In genomic region chr4:35224101-35224500, GRCm38 (mm10) we compare ENCODE assay signal across 11 mouse cellular contexts. TPM values are rescaled to one million over a fixed set of nuclear protein-coding genes. Genes with fewer than 3 reads are reported as not detected.
DNase-seq lines count a peak whose midpoint lies in the region; ATAC-seq and TF ChIP-seq lines count a peak whose summit lies in the region.
"Had no signal": no experiment of that assay in that cellular context is flagged by ENCODE, and none has a peak within 500 bp of the region (broad histone marks: within the 10 kb centered on the region; RNA-seq: fewer than 3 reads in every experiment).

No protein-coding gene starts in this region.

- TF ChIP-seq CTCF in hindbrain, postnatal 0 days (IDR thresholded peaks at IDR 0.05; ENCODE audit: low read depth), result no peak
- TF ChIP-seq CTCF in stomach, postnatal 0 days (IDR thresholded peaks at IDR 0.05; ENCODE audit: low read depth), result no peak

- no peaks in the 10 kb centered on the region for H3K27me3 ChIP-seq in hindbrain, embryonic 12.5 days
- no peaks in the 10 kb centered on the region for H3K27me3 ChIP-seq in hindbrain, postnatal 0 days (ENCODE audit: insufficient read depth, low read length)
- H3K27me3 ChIP-seq in stomach, embryonic 14.5 days (ENCODE audit: control insufficient read depth, insufficient read depth, low read length), result no peaks in the 10 kb centered on the region
- H3K27me3 ChIP-seq in stomach, postnatal 0 days (ENCODE audit: control insufficient read depth, insufficient read depth, low read length), result no peaks in the 10 kb centered on the region
- H3K27me3 ChIP-seq in limb, embryonic 13.5 days, result no peaks in the 10 kb centered on the region

- DNase-seq in hindbrain, postnatal 0 days (ENCODE audit: low spot score), result no peak
- DNase-seq in stomach, postnatal 0 days (ENCODE audit: low spot score), result no peak
- no peak for DNase-seq in adrenal gland, adult 8-10 months
- no peak for DNase-seq in adrenal gland, adult (ENCODE audit: inconsistent age in 2 of 2, low spot score in 1 of 2)
- no peak for DNase-seq in adrenal gland, postnatal 4 days (ENCODE audit: low spot score in 2 of 2)
- DNase-seq: lung, postnatal 4 days; thymus, adult 18-20 months had no signal

- H3K4me2 ChIP-seq in hindbrain, embryonic 12.5 days (replicated peaks), result peak overlapping the region; percentile 74; the same call in 1 of the 2 replicates
- H3K4me2 ChIP-seq in hindbrain, postnatal 0 days (ENCODE audit: low read depth, low read length), result no peak overlapping the region
- H3K4me2 ChIP-seq in stomach, embryonic 14.5 days (replicated peaks; ENCODE audit: low read depth, low read length), result peak overlapping the region; percentile 74; the same call in 1 of the 2 replicates
- no peak overlapping the region for H3K4me2 ChIP-seq in stomach, postnatal 0 days (replicated peaks; ENCODE audit: low read depth)
- H3K4me2 ChIP-seq in limb, embryonic 13.5 days (replicated peaks), result peak overlapping the region; percentile 81

- no peaks in the 10 kb centered on the region for H3K9me3 ChIP-seq in hindbrain, embryonic 12.5 days (replicated peaks)
- no peaks in the 10 kb centered on the region for H3K9me3 ChIP-seq in hindbrain, postnatal 0 days (ENCODE audit: low read length)
- no peaks in the 10 kb centered on the region for H3K9me3 ChIP-seq in stomach, embryonic 14.5 days (ENCODE audit: control insufficient read depth, low read depth, low read length)
- H3K9me3 ChIP-seq in stomach, postnatal 0 days (ENCODE audit: control insufficient read depth, low read length), result no peaks in the 10 kb centered on the region
- no peaks in the 10 kb centered on the region for H3K9me3 ChIP-seq in limb, embryonic 13.5 days

- no peak overlapping the region for H3K9ac ChIP-seq in hindbrain, embryonic 12.5 days
- H3K9ac ChIP-seq in hindbrain, postnatal 0 days (replicated peaks; ENCODE audit: low read length), result no peak overlapping the region
- H3K9ac ChIP-seq in stomach, embryonic 14.5 days (replicated peaks; ENCODE audit: low read depth, low read length), result no peak overlapping the region
- H3K9ac ChIP-seq in stomach, postnatal 0 days (ENCODE audit: low read length), result no peak overlapping the region
- H3K9ac ChIP-seq in limb, embryonic 13.5 days, result no peak overlapping the region

- H3K27ac ChIP-seq in hindbrain, embryonic 12.5 days, result no peak overlapping the region
- no peak overlapping the region for H3K27ac ChIP-seq in hindbrain, postnatal 0 days
- no peak overlapping the region for H3K27ac ChIP-seq in stomach, embryonic 14.5 days (ENCODE audit: low read length)
- no peak overlapping the region for H3K27ac ChIP-seq in stomach, postnatal 0 days (replicated peaks)
- H3K27ac ChIP-seq in limb, embryonic 13.5 days, result no peak overlapping the region
- H3K27ac ChIP-seq: layer of hippocampus, adult 2 months had no signal

- H3K4me3 ChIP-seq in hindbrain, embryonic 12.5 days, result no peak overlapping the region
- no peak overlapping the region for H3K4me3 ChIP-seq in hindbrain, postnatal 0 days (ENCODE audit: low read length)
- H3K4me3 ChIP-seq in stomach, embryonic 14.5 days (ENCODE audit: low read depth, low read length), result no peak overlapping the region
- no peak overlapping the region for H3K4me3 ChIP-seq in stomach, postnatal 0 days (ENCODE audit: low read depth, low read length)
- no peak overlapping the region for H3K4me3 ChIP-seq in limb, embryonic 13.5 days

- H3K4me1 ChIP-seq in hindbrain, embryonic 12.5 days, result peaks cover 8% of the 10 kb centered on the region; the same call in 1 of the 2 replicates
- no peaks in the 10 kb centered on the region; the same call in 1 of the 2 replicates for H3K4me1 ChIP-seq in hindbrain, postnatal 0 days (ENCODE audit: insufficient read depth, low read length)
- H3K4me1 ChIP-seq in stomach, embryonic 14.5 days (ENCODE audit: control insufficient read depth, insufficient read depth, low read length), result 0 out of 2 replicates have a peak, but pooled peaks cover 2% of the 10 kb centered on the region
- H3K4me1 ChIP-seq in stomach, postnatal 0 days (replicated peaks; ENCODE audit: control insufficient read depth, insufficient read depth), result no peaks in the 10 kb centered on the region
- H3K4me1 ChIP-seq in limb, embryonic 13.5 days, result no peaks in the 10 kb centered on the region

- ATAC-seq in hindbrain, embryonic 12.5 days (ENCODE audit: low FRiP score), result no peak
- ATAC-seq in hindbrain, postnatal 0 days, result no peak
- ATAC-seq in stomach, embryonic 14.5 days (ENCODE audit: insufficient number of reproducible peaks, insufficient read depth, low FRiP score, low read depth), result no peak
- no peak for ATAC-seq in stomach, postnatal 0 days (ENCODE audit: low FRiP score, low TSS enrichment)
- no peak for ATAC-seq in limb, embryonic 13.5 days (ENCODE audit: low FRiP score, low read depth)

- TF ChIP-seq EP300 in stomach, postnatal 0 days (optimal IDR thresholded peaks at IDR 0.05), result no peak

- H3K36me3 ChIP-seq in hindbrain, embryonic 12.5 days, result no peaks in the 10 kb centered on the region
- H3K36me3 ChIP-seq in hindbrain, postnatal 0 days (ENCODE audit: insufficient read depth, low read length), result no peaks in the 10 kb centered on the region
- no peaks in the 10 kb centered on the region for H3K36me3 ChIP-seq in stomach, embryonic 14.5 days (ENCODE audit: control insufficient read depth, insufficient read depth, low read length)
- no peaks in the 10 kb centered on the region for H3K36me3 ChIP-seq in stomach, postnatal 0 days (ENCODE audit: control insufficient read depth, insufficient read depth, low read length)
- H3K36me3 ChIP-seq in limb, embryonic 13.5 days, result no peaks in the 10 kb centered on the region

- 84% methylated on average over 4 of the region's 4 CpGs for WGBS in hindbrain, embryonic 12.5 days
- WGBS in hindbrain, postnatal 0 days, result 89% methylated on average over 4 of the region's 4 CpGs
- 91% methylated on average over 4 of the region's 4 CpGs for WGBS in stomach, embryonic 14.5 days
- WGBS in stomach, postnatal 0 days, result 81% methylated on average over 4 of the region's 4 CpGs
- 95% methylated on average over 4 of the region's 4 CpGs for WGBS in limb, embryonic 13.5 days

RNA-seq across cellular contexts. Expression of gene C9orf72, which starts 1.9 kb away (rescaled TPM):
- polyA plus RNA-seq in hindbrain, embryonic 12.5 days (2016; fragmentation: Nextera tagmentation; extraction: Ambion mirVana), result 24.7 and 26.4 TPM in 2 replicates
- total RNA-seq in hindbrain, postnatal 0 days (2014; rRNA removed), result 42.3 and 49.7 TPM in 2 replicates
- polyA plus RNA-seq in hindbrain, postnatal 0 days (2015; fragmentation: Nextera tagmentation; extraction: Ambion mirVana), result 36.0 and 40.4 TPM in 2 replicates
- 14.5 and 14.7 TPM in 2 replicates for polyA plus RNA-seq in stomach, embryonic 14.5 days (2014; fragmentation: Nextera tagmentation; extraction: Ambion mirVana)
- 7.2 and 7.6 TPM in 2 replicates for polyA plus RNA-seq in stomach, postnatal 0 days (2015; fragmentation: Nextera tagmentation; extraction: Ambion mirVana)
- polyA plus RNA-seq in limb, embryonic 13.5 days (2015; fragmentation: Nextera tagmentation; extraction: Ambion mirVana), result 11.1 and 13.2 TPM in 2 replicates
- 10 to 100 TPM; 14.9 to 24.3 (median 20.1) TPM for total RNA-seq in adrenal gland, adult 8-10 months (2022)
- 10 to 100 TPM; 17.9 to 19.9 TPM for total RNA-seq in adrenal gland, postnatal 4 days (2021)

Comparison
In these comparisons a context has a peak if more than half of its experiments do, and no peak if none do; other contexts are left out.
1. H3K4me2 ChIP-seq: peak in hindbrain, embryonic 12.5 days (single experiment), stomach, embryonic 14.5 days (single experiment) and limb, embryonic 13.5 days (single experiment); none in hindbrain, postnatal 0 days (single experiment) and stomach, postnatal 0 days (single experiment).